Mouse (Mus musculus) bone marrow, adult 2 months (tissue): Measurements from ENCODE around the gene Cd300lf. TPM values are rescaled to one million over a fixed set of nuclear protein-coding genes. Genes with fewer than 3 reads are reported as not detected.

ENCODE experiments used
- H3K27ac ChIP-seq: fragments of 200-500 bp; 2 replicates; pipeline ENCODE4 v1.5.1; 2012; ENCODE audit warnings: low read depth, mild to moderate bottlenecking, control low read depth, inconsistent platforms, low read length; ENCODE audit not compliant: control insufficient read depth, poor library complexity, insufficient read depth
- H3K4me1 ChIP-seq: fragments of 200-500 bp; 2 replicates; pipeline ENCODE4 v1.6.1; 2011; ENCODE audit warnings: low read length; ENCODE audit not compliant: control insufficient read depth, insufficient read depth
- H3K4me3 ChIP-seq: fragments of 200-500 bp; replicated peaks from 2 replicates; pipeline ENCODE3; 2011; ENCODE audit warnings: mild to moderate bottlenecking, low read depth, low read length, control low read depth; ENCODE audit not compliant: control insufficient read depth
- CTCF ChIP-seq: fragments of 200-500 bp; IDR thresholded peaks from 2 replicates; pipeline ENCODE4 v1.5.1; 2011; ENCODE audit warnings: low read length, control low read depth; ENCODE audit not compliant: control insufficient read depth, insufficient read depth
- POLR2A ChIP-seq: fragments of 200-500 bp; IDR thresholded peaks from 2 replicates; pipeline ENCODE4 v1.6.1; 2011; ENCODE audit warnings: low read depth, mild to moderate bottlenecking, control low read depth, low read length, borderline replicate concordance; ENCODE audit not compliant: control insufficient read depth
- WGBS: fragments of 180-500 bp; shearing (Covaris S2); methylation state at CpG from one replicate; pipeline ENCODE4 v1.1.7; 2018; 5-methylcytosine and 5-hydroxymethylcytosine counted together
- polyA plus RNA-seq: library from polyadenylated mRNA; stranded (reverse); fragments of >200 nt; gene quantifications from 2 replicates; pipeline ENCODE4 v1.2.4, GENCODE M21; 2011; ENCODE audit warnings: low replicate concordance; ENCODE audit not compliant: missing spikeins, insufficient read depth, insufficient read length

The Cd300lf gene
- polyA plus RNA-seq, 1 experiment: 79.7 TPM

DNA sequence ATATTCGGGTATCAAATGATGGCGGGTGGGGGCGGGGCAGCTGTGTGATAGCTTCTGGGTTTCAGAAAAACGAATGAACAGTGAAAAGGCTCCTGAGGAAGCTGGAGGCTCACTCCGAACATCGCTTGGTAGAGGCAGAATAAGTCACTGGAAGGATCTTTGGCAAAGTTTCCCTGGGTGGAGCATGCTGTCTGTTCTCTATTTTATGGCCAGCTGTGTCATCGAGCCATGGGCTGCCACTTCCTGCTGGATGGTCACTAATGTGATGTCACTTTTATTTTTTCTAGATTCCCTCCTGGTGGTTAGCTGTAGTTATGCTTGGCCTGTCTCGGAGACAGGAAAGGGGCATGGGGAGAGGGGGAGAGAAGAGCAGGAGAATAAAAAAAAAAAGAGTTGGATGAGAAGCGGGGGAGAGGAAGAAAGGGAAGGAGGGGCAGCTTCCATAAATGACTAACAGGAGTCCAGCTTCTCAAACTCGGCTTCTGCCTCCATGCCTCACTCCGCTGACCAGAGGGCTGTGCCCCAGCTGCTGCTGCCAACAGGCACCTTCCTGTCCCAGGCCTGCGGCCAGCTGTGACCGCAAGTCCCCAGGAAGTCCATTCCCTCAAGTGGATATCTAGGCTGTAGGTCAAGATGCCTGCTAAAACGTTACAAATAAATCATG, 62.0 kb downstream of the Cd300lf start:
- no peak for TF ChIP-seq POLR2A
- no peak for TF ChIP-seq CTCF
- WGBS: 6% methylated on average over 14 of the region's 14 CpGs
- H3K4me3 ChIP-seq: no peak overlapping the region
- peak overlapping the region; percentile 6; the same call in 1 of the 2 replicates for H3K27ac ChIP-seq
- H3K4me1 ChIP-seq: no peaks in the 10 kb centered on the region

GRCm38 (mm10) chr11:115071015-115071551, 62.7 kb downstream of the Cd300lf start:
- WGBS: 31% methylated on average over 9 of the region's 9 CpGs
- no peak overlapping the region for H3K27ac ChIP-seq
- H3K4me1 ChIP-seq: no peaks in the 10 kb centered on the region
- no peak overlapping the region for H3K4me3 ChIP-seq
- no peak for TF ChIP-seq POLR2A
- no peak for TF ChIP-seq CTCF

GRCm38 (mm10) chr11:115066768-115067167, 67.0 kb downstream of the Cd300lf start:
- Histone ChIP-seq H3K27ac (no peak overlapping the region), H3K4me1 (peaks cover 1% of the 10 kb centered on the region), H3K4me3 (no peak overlapping the region)
- TF ChIP-seq CTCF (no peak), POLR2A (no peak)
- WGBS: 11% methylated on average over 6 of the region's 6 CpGs

Other genes starting within 250 kb of the Cd300lf start
- gene Cd300a, start 244.0 kb downstream of the Cd300lf start, polyA plus RNA-seq: 4.7 and 15.1 TPM in 2 replicates
- 3.1 and 17.5 TPM in 2 replicates for gene Cd300lb, start 199.6 kb downstream of the Cd300lf start, polyA plus RNA-seq
- 4.0 and 12.7 TPM in 2 replicates for gene Cd300c, start 164.8 kb downstream of the Cd300lf start, polyA plus RNA-seq
- 5.2 and 10.5 TPM in 2 replicates for gene Cd300ld, start 144.1 kb downstream of the Cd300lf start, polyA plus RNA-seq
- 5.5 and 21.7 TPM in 2 replicates for gene Cd300c2, start 132.1 kb downstream of the Cd300lf start, polyA plus RNA-seq
- gene Cd300ld2, start 117.8 kb downstream of the Cd300lf start, polyA plus RNA-seq: not detected in 2 replicates
- 1.8 TPM in 1 of 2 replicates, not detected in the other for gene Cd300ld4, start 107.0 kb downstream of the Cd300lf start, polyA plus RNA-seq
- 1.8 TPM in 1 of 2 replicates, not detected in the other for gene Cd300ld5, start 96.2 kb downstream of the Cd300lf start, polyA plus RNA-seq
- 1.8 and 3.9 TPM in 2 replicates for gene Cd300ld3, start 85.6 kb downstream of the Cd300lf start, polyA plus RNA-seq
- gene Cd300e, start 71.8 kb downstream of the Cd300lf start, polyA plus RNA-seq: not detected in 2 replicates
- gene Rab37, start 42.6 kb downstream of the Cd300lf start, polyA plus RNA-seq: 5.3 and 11.6 TPM in 2 replicates
- gene Slc9a3r1, start 29.3 kb upstream of the Cd300lf start, polyA plus RNA-seq: 21.9 and 51.0 TPM in 2 replicates
- 3.1 and 5.8 TPM in 2 replicates for gene Tmem104, start 53.5 kb upstream of the Cd300lf start, polyA plus RNA-seq
- 19.4 and 24.2 TPM in 2 replicates for gene Nat9, start 53.9 kb upstream of the Cd300lf start, polyA plus RNA-seq
- not detected in 2 replicates for gene Grin2c, start 133.3 kb upstream of the Cd300lf start, polyA plus RNA-seq
- 9.9 and 21.2 TPM in 2 replicates for gene Fdxr, start 143.1 kb upstream of the Cd300lf start, polyA plus RNA-seq
- gene Fads6, start 163.7 kb upstream of the Cd300lf start, polyA plus RNA-seq: 0.77 and 1.4 TPM in 2 replicates
- not detected in 2 replicates for gene Otop2, start 173.2 kb upstream of the Cd300lf start, polyA plus RNA-seq
- 0.29 TPM in 1 of 2 replicates, not detected in the other for gene Ush1g, start 188.0 kb upstream of the Cd300lf start, polyA plus RNA-seq
- not detected in 2 replicates for gene Otop3, start 200.7 kb upstream of the Cd300lf start, polyA plus RNA-seq
- 3.4 and 4.3 TPM in 2 replicates for gene Hid1, start 233.8 kb upstream of the Cd300lf start, polyA plus RNA-seq
- 1.4 and 3.1 TPM in 2 replicates for gene Cdr2l, start 247.9 kb upstream of the Cd300lf start, polyA plus RNA-seq